Mouse (Mus musculus) activated CD4-positive, CD25-positive, alpha-beta regulatory T cell, adult 4 months (primary cell): Measurements from ENCODE around the gene Pard3. TPM values are rescaled to one million over a fixed set of nuclear protein-coding genes. Genes with fewer than 3 reads are reported as not detected.

ENCODE experiments used
- ATAC-seq: one replicate; pipeline ENCODE4 v1.8.0; 2017
- polyA plus RNA-seq, 2 experiments: library from polyadenylated mRNA; unstranded; fragments of 100-300 nt; shearing (Covaris generic); gene quantifications; one replicate each; pipeline ENCODE4 v1.2.1; 2017

Gene Pard3
- polyA plus RNA-seq, 2 experiments from 2014 or later: 0.13 to 0.61 TPM

DNA sequence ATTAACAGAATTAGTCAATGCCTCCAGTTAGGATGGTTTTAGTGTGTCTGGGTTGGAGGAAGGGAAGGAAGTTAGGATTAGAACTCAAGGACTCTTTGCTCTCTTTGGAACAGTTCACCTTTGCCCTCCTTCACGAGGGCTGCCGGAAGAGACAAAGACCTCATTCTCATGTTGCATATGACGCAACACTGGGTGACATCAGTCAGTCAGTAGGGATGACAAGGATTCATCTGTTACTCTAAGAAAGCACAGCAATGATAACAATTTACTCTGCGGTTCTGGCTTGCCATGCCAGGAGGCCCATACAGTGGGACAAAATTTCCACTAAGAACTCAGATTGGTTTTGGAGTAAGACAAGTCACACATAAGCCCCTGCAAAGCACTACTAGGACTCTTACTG lies 187.1 kb downstream of the Pard3 start:
- ATAC-seq: no peak

DNA sequence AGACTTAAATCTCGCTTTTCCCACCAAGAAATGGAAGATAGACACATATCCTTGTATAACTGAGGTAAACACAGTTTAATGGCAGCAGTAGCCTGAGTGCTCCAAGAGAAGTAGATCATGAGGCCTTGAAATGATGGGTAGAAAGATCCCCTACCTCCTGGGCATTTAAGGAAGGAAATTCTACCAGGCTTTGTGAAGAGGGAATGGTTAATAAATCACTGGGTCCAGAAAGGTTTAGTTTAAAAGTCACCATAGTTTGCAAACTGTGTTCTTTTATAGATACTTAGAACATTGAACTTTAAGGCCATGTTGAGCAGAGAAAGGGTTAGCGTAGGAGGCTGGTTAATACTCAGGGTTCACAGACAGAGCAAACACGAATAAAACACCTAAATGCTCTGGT lies 187.8 kb downstream of the Pard3 start:
- ATAC-seq: no peak

GRCm38 (mm10) chr8:127251985-127252384 lies 188.3 kb downstream of the Pard3 start:
- no peak for ATAC-seq

GRCm38 (mm10) chr8:127254625-127255024 lies 190.9 kb downstream of the Pard3 start:
- ATAC-seq: no peak

DNA sequence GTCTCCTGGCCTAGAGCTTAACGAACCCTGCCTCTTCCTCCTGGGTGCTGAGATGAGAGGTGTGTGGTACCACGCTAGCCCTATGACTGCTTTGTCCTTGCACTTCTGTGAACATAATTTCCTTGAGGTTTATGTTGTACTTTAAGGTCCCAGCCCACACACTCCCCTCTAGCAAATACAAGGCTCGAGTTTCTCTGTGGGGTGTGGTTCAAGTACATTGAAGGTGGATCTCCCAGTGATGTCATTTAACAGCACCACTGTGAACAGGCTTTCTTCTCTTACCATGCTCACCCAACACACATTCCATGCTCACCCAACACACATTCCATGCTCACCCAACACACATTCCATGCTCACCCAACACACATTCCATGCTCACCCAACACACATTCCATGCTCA lies 193.4 kb downstream of the Pard3 start:
- no peak for ATAC-seq

DNA sequence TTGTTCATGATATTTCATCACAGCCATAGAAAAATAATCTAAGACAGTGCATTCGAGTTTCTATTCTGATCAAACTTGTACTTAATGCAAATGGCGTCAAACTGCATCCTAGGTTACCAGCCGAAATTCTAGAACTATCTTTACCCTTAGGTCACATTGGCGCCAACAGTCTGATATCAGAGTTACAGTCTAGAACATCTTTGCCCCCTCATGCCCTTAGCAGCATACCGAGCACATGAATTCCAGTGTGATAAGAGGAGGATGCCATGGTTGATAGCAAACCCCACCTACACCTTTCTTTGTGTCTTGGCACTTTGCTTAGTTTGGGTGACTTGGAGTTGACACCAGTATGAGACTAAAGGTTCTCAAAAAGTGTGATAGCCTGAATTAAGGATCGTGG lies 197.4 kb downstream of the Pard3 start:
- no peak for ATAC-seq

GRCm38 (mm10) chr8:127262026-127262425 lies 198.3 kb downstream of the Pard3 start:
- no peak for ATAC-seq

DNA sequence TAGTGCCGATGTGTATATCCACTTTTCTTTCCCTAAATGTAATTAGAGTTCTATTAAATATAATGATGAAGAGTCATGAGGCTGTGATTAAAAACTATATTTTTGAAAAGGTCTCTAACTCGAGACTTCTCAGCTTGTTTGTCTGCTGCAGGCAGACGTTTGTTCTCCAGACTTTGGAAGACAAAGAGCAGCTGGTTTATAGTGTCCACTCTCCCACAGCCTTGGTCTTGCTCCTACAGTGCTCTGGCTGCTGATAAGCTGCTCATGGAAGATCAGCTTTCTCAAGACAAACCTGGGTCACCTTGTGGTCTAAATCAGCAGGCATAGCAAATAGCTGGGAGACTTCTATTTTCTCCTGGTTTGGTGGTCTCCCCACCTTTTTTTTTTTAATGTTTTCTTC lies 198.7 kb downstream of the Pard3 start:
- ATAC-seq: no peak

- no peak for ATAC-seq
Observed at GRCm38 (mm10) chr8:127262926-127263325, 199.2 kb downstream of the Pard3 start.

DNA sequence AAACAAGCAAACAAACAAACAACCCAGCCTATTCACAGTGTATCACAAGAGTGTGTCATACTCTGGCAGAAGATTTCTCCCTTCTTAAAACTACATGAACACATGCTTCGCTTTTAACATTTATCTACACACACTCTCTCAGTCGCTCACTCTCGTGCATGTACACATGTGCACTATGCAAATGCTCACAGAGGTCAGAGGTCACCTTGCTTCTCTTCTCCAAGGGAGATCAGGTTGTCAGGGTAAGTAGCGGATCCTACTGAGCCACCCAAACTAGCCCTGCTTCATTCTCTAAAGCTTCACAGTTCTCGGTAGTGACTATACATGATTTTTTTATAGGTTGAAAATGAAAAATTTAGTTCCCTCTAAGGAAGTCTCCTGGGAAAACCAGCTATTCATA lies 199.8 kb downstream of the Pard3 start:
- no peak for ATAC-seq

- ATAC-seq: no peak
Observed at GRCm38 (mm10) chr8:127264691-127265470, 201.2 kb downstream of the Pard3 start.

DNA sequence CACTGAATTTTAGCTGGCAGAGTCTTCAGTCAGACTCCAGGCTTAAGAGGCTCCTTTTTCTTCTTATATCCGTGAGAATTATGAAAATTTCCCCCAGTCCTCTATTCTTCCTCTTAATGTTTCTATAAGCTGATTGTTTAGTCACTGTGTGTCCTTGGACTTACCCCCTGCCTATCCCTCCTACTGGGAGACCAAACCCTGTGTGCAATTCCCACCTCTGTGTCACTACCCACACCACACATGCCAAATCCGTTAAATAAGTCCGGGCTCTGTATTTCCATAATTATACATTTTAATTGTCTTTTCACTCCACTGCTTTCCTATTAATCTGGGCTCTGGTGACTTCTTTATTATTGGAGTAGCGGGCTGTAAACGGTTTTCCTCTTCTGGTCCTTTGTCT lies 203.1 kb downstream of the Pard3 start:
- ATAC-seq: no peak

DNA sequence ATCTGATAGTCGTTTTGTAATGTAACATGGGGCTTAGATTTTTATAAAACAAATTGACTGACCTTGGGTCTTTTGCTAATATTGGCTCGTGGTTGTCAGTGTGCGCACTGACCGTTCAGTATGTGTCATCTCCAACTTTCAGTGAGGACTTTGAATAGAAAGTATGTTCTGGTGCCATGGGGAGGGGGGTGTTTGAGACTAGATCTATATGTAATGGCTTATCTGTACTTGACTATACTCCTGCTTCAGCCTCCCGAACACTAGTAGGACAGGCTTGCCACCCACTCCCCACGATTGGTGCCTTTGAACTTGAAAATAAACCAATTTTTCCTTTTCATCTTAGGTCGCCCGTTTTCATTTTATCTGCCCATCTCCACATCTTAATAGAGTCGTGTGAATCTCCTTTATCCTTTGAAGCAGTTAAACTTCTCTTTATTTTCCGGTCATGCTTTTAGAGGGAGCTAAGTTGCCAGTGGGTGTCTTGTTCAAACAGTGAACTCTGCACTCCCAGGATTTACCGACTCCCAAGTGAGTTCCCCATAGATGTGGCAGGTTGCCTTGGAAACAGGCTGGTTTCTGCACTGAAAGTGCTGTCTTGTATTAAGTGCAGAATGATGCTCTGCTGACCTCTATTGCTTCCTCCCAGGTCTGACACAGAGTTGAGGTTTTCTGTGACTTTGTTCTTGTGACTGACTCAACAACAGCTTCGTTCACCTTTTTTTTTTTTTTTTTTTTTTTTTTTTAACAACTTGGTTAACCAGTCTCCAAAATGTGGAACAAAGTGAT lies 204.7 kb downstream of the Pard3 start:
- no peak for ATAC-seq

- no peak for ATAC-seq
Observed at GRCm38 (mm10) chr8:127269082-127269747, 205.5 kb downstream of the Pard3 start.

GRCm38 (mm10) chr8:127271186-127271585 lies 207.5 kb downstream of the Pard3 start:
- ATAC-seq: no peak

DNA sequence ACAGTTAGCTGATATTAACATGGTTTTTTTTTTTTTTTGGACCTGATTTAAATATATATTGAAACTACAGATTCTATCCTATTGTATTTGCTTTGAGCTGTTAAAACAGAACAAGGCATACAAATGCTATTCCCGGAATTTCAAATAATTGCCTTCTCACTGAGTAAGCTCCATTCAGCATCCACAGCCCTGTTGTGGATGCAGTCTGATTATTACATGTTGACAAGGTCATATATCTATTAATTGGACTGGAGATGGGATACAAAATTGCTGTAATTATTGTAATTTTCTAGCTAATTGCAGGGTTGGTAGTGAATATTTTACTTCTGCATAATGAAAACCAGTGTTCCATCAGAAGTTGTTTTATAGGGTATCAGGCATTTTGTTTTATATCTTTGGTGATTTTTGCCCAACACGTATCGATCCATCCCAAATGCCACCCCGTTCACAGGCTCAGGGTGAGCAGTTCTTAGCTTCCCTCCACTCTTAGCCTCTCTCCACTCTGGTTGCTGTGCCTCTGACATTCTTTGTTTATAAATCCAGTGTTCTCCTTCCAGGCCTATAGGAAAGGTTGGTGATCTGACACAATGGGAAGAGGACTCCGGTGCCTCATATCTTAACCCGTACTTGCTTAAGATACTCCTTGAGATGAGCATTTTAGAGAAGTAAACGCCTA lies 216.7 kb downstream of the Pard3 start:
- ATAC-seq: no peak

GRCm38 (mm10) chr8:127281035-127281434 lies 217.3 kb downstream of the Pard3 start:
- no peak for ATAC-seq

DNA sequence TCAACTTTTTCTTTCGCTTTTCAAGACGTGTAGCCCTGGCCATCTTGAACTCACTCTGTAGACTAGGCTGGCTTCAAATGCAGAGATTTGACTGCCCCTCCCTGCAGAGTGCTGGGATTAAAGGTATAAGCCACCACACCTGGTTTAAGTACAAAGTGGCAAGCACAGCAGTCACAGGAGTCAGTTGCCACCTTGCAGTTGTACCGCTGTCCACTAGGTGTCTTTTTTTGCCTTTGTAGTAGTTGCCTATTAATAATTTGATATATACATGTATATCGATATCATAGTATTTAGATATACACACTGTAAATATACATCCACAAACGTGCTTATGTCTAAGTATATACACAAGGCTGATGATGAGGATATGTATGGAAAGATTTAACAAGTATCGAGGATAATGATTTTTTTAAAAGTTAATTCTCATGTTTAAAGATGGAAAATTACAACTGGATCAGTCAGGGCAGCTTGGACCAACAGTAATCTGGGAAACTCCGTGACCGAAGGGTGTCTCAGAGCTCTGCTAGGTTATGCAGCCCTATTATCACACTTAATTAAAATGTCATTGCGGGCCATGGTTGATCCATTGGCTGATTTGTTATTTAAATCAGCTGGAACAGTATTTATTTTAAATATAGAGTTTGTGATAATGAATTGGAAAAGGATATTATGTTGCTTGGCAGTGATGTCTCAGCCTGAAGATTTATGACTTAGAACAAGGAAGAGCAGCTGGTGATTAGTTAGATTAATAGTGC lies 220.9 kb downstream of the Pard3 start:
- no peak for ATAC-seq

DNA sequence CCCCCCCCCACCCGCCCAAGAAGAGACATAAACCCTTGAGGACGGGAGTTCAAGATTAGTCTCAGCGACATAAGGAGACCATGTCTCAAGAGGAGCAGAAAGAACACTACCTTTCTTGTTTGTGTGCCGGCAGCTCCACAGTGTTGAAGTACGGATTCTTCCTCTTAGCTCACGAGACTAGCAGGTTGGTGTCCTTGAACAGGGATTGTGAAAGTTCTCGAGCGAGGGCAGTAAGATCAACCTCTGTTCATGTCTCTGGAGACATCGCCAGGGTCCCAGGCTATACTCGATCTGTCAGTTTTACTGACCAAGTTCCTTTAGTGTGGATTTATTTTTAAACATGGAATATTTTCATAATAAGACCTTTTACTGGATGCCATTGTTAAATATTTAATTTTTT lies 224.1 kb downstream of the Pard3 start:
- ATAC-seq: no peak

DNA sequence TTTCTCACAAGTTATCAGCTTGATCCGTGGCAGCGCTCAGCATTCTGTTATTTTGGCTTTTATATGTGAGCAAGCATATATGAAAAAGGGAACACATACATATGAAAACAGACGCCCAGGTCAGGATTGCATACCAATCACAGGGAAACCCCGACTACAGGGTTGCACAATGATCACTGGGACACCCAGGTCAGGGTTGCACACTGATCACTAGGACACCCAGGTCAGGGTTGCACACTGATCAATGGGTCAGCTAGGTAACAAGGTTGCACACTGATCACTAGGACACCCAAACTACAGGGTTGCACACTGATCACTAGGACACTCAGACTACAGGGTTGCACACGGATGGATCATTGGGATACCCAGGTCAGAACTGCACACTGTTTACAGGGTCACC lies 228.6 kb downstream of the Pard3 start:
- no peak for ATAC-seq

GRCm38 (mm10) chr8:127293025-127293729 lies 229.5 kb downstream of the Pard3 start:
- no peak for ATAC-seq

DNA sequence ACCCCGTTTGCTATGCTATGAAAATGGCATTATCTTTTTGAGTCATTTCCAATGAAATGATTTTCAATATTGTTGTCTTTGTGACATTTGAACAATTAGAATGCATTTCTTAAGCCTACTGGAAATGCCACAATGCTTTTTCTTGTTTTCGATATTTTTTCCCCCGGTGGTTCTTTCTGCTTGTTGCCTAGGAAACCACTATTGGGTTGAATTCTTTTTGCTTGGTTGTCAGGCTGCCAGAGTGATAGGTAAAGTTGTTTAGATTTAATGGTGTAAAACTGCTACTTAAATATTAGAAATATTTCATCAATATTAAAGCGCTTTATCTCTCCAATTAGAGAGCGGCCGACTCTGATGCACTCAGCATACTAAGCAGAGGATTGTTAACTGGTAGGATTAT lies 230.4 kb downstream of the Pard3 start:
- ATAC-seq: no peak
